Mouse (Mus musculus) thymus, postnatal 14 days (tissue): Measurements from ENCODE around the gene Sprr2a3.
"Not testable (repeated sequence)": the region's sequence is repeated elsewhere in the genome, so short reads cannot be mapped to it uniquely, and the experiment has no call there.

ENCODE experiments used
- DNase-seq: peaks from one replicate; pipeline ENCODE4 v3.0.0; 2021

The Sprr2a3 gene

DNA sequence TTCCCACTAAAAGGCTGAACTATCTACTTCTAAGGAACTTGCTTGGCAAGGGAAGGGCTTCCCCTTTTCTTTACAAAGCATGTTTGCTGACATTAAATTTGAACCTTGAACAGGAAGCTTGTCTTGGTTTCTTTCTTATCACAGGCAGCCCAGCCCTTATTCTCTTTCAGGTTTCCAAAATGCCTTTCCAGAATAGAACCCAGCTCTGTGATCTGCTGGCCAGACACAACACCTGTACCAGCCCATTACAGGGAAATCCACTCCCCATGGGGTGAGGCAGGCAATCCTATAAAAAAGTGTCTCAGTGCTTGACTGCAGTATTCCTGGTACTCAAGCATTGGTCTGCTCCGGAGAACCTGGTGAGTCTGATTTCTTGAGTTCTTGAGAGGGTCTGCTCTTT, at the start of gene Sprr2a3:
Sprr2a3 (plus strand) TSS at position 317 of the 400 bp plus-strand sequence.
- DNase-seq = not testable (repeated sequence)

- not testable (repeated sequence) for DNase-seq
These were observed 48.6 kb upstream of the Sprr2a3 start for GRCm38 (mm10) chr3:92236463-92237189.

GRCm38 (mm10) chr3:92238736-92239135, 46.5 kb upstream of the Sprr2a3 start:
- DNase-seq = not testable (repeated sequence)

- DNase-seq = not testable (repeated sequence)
These were observed 46.0 kb upstream of the Sprr2a3 start for GRCm38 (mm10) chr3:92239197-92239596.

DNA sequence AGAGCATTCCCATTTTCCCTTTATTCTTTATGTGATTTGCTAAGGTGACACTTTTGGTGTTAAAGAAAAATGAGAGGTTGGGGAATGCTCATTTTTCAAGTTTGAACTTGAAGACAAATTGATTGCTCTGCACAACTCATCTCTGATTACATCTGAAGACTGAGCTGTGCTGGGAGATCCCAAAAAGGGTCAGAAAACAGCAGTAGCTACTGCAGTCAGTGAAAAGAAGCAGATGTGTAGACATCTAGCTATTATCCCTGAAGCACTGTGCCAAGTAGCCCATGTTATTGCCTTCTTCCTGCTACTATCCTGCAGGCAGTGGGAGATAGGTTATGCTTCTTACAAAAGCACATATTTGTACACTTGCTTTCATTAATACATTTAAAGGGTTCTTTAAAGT, 40.4 kb upstream of the Sprr2a3 start:
- not testable (repeated sequence) for DNase-seq

- not testable (repeated sequence) for DNase-seq
These were observed 39.0 kb upstream of the Sprr2a3 start for GRCm38 (mm10) chr3:92246245-92246644.

DNA sequence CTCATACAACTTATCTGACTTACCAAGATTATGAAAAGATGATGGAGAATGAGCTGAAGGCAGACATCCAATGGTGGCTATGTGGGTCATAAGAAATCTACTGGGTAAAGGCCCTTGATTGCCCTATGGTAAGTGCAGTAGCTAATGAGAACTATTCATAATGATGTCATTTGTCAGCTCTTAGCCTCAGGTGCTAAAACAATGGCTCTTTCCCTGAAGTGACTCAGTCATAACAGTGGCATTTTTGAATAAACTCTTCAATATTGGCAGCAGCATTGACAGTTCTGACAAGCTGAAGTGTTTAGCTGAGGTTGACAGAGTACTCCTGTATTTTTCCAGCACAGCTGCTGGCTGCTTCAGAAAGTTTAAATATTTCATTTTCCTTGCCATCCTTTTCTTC, 36.7 kb upstream of the Sprr2a3 start:
- not testable (repeated sequence) for DNase-seq

- DNase-seq = not testable (repeated sequence)
These were observed 34.8 kb upstream of the Sprr2a3 start for GRCm38 (mm10) chr3:92250450-92250849.

- DNase-seq = not testable (repeated sequence)
These were observed 31.4 kb upstream of the Sprr2a3 start for GRCm38 (mm10) chr3:92253860-92254259.

DNA sequence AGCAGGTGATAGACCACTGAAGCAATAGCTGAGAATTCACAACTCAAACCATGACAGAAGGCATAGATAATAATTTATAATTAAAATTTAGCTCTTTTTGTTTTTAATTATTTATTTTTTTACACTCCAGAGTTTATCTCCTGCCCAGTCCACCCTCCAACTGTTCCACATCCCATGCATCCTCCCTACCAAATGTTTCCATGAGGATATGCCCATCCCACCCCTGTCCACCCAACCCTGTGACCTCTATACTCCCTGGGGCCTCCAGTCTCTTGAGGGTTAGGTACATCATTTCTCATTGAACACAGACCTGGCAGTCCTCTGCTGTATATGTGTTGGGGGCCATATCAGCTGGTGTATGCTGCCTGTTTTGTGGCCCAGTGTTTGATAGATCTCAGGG, 26.7 kb upstream of the Sprr2a3 start:
- not testable (repeated sequence) for DNase-seq

DNA sequence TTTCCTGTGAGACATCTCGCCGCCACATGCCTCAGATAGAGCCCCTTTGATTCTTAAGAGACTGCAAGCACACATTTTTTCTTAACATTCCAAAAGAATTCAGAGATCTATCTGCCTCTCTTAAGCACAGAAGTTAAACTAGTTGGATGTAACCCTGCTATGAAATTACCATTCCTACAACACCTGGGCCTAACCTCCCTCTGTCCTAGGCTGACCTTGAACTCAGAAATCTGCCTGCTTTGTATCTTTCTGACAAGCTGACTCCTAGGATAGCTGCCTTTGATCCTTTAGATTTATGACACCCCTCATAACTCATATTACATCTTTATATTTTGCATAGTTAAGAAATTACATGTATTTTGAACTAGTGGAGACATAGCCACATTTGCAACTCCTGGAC, 21.8 kb upstream of the Sprr2a3 start:
- DNase-seq = not testable (repeated sequence)

- not testable (repeated sequence) for DNase-seq
These were observed 13.7 kb upstream of the Sprr2a3 start for GRCm38 (mm10) chr3:92271414-92271985.

DNA sequence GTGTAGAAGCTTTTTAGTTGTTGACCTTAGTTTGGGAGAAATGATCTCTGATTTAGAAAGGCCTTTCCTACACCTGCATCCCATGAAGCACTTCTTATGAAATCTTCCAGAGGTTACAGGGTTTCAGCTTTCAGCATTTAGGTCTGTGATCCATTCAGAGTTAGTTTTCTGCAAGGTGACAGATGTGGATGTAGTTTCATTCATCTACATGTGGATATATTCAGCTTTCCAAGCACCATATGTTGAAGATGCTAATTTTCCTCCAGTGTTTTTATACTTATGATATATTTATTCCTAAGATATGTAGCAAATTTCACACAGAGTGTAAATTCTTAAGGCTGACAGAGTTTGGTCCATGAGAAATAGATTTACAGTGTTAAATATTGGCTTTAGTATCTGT, 11.7 kb upstream of the Sprr2a3 start:
- not testable (repeated sequence) for DNase-seq

DNA sequence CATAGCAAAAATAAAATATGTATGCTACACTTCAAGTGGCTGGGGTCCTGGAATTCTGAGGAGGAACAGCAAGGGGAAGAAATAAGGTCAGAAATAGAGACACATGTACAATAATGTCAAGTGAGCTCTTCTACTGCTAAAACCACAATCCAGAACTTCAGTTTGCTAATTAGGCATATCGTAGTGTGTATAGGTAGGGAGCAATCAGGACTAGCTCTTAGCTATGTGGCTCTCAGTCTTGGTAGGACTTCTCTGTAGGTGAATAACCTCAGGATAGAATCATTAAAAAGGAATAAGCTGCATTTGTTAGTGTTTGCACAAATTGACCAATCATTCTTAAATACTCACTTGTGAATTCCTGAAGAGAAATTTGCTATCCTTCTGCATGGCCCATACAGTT, 11.2 kb upstream of the Sprr2a3 start:
- DNase-seq = not testable (repeated sequence)

DNA sequence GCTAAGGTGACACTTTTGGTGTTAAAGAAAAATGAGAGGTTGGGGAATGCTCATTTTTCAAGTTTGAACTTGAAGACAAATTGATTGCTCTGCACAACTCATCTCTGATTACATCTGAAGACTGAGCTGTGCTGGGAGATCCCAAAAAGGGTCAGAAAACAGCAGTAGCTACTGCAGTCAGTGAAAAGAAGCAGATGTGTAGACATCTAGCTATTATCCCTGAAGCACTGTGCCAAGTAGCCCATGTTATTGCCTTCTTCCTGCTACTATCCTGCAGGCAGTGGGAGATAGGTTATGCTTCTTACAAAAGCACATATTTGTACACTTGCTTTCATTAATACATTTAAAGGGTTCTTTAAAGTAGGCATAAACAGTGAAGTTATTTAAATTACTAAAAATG, 5.6 kb upstream of the Sprr2a3 start:
- not testable (repeated sequence) for DNase-seq

GRCm38 (mm10) chr3:92280963-92281606, 4.1 kb upstream of the Sprr2a3 start:
- DNase-seq = not testable (repeated sequence)

DNA sequence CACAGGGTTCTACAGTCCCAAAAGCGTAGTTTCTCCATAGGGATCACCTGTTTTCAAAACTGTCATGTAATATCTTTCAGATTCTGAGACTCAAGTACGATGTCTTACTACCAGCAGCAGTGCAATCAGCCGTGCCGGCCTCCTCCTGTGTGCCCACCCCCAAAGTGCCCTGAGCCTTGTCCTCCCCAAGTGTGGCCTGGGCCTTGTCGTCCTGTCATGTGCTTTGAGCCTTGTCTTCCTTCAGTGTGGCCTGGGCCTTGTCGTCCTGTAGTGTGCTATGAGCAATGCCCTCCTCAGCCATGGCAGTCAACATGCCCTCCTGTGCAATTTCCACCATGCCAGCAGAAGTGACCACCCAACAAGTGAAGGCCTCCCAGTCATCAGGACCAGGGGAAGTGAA, 3.3 kb downstream of the Sprr2a3 start:
- DNase-seq = not testable (repeated sequence)

DNA sequence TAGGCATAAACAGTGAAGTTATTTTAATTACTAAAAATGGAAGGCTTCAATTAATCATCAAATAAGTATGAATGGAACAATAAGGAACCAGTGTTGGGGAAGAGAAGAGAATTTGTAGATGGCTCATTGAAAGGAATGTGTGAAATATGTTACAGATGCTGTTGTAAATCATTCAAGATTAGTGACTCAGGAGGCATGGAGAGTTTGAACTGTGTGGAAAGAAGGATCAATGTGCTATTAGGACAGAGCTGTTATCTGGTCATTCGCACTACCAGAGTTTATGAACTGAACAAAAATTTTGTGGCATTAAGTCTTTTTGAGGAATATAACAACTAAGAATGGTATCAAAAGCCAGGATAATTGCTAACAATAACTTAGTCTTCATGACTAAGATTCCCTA, 22.2 kb downstream of the Sprr2a3 start:
- DNase-seq = no peak

GRCm38 (mm10) chr3:92316320-92316719, 31.1 kb downstream of the Sprr2a3 start, which contains the start of gene Sprr2b:
TSS of gene Sprr2b (plus strand) at chr3:92316620.
- no peak for DNase-seq

DNA sequence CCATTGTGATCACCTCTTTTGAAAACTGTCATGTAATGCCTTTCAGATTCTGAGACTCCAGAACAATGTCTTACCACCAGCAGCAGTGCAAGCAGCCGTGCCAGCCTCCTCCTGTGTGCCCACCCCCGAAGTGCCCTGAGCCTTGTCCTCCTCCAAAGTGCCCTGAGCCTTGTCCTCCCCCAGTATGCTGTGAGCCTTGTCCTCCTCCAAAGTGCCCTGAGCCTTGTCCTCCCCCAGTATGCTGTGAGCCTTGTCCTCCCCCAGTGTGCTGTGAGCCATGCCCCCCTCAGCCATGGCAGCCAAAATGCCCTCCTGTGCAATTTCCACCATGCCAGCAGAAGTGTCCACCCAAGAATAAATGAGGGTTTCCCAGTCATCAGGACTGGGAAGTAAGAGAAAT, 32.2 kb downstream of the Sprr2a3 start:
- no peak for DNase-seq

GRCm38 (mm10) chr3:92336278-92336677, 51.1 kb downstream of the Sprr2a3 start:
- DNase-seq = no peak

DNA sequence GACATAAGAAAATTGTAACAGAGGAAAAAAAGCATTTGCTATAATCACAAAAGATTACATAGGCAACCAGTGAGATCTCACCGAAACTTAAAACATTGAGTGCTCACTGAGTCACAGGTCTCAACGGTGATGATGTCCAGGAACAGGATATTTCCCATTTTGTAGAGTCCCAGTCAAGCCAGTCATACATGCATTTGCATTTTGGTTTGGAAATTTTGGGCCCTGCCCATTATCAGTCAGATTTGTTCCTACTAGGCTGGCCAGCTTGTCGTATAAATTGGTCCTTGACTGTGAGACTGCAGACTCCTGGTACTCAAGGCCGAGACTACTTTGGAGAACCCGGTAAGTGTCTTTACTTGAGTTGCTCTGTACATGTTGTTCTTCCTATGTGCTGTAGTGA, 53.6 kb downstream of the Sprr2a3 start, which contains the start of gene Sprr2d:
Sprr2d (plus strand) TSS at position 301 of the 400 bp plus-strand sequence.
- DNase-seq = no peak
